Mouse (Mus musculus) lung, adult 2 months (tissue): ENCODE data around the gene Frs3.

Source experiments
- CTCF ChIP-seq: fragments of 200-500 bp; IDR thresholded peaks from 2 replicates; pipeline ENCODE4 v1.5.1; 2011; ENCODE audit warnings: mild to moderate bottlenecking, low read length, control low read depth; ENCODE audit not compliant: insufficient read depth
- POLR2A ChIP-seq: fragments of 200-500 bp; IDR thresholded peaks from 2 replicates; pipeline ENCODE4 v1.6.1; 2011; ENCODE audit warnings: low read depth, mild to moderate bottlenecking, control low read depth, low read length, borderline replicate concordance; ENCODE audit errors: extremely low read depth

- TF ChIP-seq CTCF (no peak), POLR2A (no peak)
These were observed 51.4 kb downstream of the Frs3 start for GRCm38 (mm10) chr17:47740186-47740585.
